Mouse (Mus musculus) T-helper 17 cell (primary cell): ENCODE results near the gene Vsir.

ENCODE experiments used
- in situ Hi-C, 2 experiments: fragments of 300-600 bp; cut with MboI, MseI; formaldehyde crosslinking; loops; 1 replicate in 1 of 2; 2 replicates in 1 of 2; pipeline ENCODE4 v1.15.1; 2025; ENCODE audit warnings: high pct_unique_total_duplicates in 2 of 2

Gene Vsir

DNA sequence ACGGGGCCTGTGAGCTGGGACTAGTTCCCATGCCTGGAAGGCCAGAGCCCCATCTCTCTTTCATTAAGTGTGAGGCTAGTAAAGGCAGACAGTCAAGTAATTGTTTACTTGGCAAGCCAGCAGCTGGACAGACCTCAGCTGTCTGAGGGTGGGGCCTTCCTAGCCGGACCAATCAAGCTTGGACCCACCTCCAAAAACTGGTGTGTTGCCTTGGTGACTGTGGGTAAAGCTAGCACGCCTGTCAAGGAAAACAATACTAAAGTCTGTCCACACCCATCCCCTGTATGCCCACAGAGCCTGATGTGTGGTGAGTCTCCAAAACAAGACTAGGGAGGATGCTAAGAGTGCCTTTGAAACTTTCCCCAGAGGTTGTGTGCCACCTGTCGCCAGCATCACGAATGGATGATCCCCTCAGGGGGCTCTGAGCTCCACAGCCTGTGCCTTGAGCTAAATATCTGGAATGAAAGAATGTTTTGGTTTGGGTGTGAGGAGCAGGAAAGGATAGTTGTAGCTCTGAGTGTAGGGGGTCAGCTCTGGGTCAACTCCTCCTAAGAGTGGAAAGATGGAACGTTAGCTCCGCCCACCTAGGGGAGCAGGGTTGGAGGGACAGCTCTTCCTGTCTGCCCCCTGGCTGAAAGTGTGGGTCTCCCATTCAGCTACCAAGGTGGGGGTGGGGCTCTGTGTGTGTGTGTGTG, 5.3 kb downstream of the Vsir start:
- in situ Hi-C loops: loop anchor here in 1 of 2 experiments (25.0 kb wide), 1 partner anchor 765 kb away; no protein-coding TSS in a partner anchor

DNA sequence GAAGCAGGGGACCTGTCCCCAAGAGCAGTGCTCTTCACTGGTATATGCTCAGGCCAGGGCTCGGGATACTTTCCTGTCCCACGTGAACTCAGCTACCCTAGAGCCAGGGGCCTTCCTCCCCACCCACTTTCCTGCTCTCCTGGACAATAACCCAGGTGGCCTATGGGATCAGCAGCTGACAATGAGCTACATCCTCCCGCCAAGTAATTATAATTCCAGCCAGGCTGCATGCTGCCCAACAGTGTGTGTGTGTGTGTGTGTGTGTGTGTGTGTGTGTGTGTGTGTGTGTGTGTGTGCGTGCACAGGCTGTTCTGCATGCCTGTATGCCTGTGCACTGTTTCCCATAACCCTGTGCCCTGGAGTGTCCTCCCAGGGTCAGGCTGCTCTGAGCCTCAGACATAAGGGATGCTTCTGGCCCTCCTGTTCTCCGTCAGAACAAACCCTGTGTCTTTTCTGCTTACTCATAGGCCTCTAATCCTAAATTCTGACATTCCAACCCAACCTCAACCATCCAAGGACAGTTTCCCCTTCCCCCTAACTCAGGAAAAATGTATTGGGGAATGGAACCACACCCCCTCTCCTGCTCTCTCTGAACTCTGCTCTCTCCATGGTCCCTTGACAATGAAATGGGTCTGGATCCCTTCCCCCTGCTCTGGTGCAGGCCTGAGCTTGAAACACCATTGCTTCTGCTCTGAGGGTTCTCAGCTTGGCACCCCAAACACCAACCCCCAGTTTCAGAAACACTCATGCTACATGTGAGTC, 6.8 kb downstream of the Vsir start:
- in situ Hi-C loops: loop anchor here in 1 of 2 experiments (25.0 kb wide), 1 partner anchor 766 kb away; no protein-coding TSS in a partner anchor

DNA sequence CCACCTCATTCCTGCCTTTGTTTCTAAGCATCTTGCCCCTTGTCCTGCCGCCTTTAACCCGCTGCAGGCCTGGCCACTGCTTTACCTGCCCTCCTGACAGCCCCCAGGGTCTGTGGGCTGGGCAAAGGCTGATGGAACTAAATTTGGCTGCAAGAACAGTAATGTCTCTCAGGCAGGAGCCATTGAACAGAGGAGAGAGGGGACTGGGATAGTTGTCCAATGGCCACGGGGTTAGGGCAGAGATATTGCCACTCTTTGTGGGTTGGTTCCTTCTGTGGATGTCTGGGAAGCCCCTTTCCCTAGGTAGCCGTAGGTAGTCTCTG, 7.3 kb downstream of the Vsir start:
- in situ Hi-C loops: loop anchor here in 1 of 2 experiments (25.0 kb wide), 1 partner anchor 767 kb away; no protein-coding TSS in a partner anchor

DNA sequence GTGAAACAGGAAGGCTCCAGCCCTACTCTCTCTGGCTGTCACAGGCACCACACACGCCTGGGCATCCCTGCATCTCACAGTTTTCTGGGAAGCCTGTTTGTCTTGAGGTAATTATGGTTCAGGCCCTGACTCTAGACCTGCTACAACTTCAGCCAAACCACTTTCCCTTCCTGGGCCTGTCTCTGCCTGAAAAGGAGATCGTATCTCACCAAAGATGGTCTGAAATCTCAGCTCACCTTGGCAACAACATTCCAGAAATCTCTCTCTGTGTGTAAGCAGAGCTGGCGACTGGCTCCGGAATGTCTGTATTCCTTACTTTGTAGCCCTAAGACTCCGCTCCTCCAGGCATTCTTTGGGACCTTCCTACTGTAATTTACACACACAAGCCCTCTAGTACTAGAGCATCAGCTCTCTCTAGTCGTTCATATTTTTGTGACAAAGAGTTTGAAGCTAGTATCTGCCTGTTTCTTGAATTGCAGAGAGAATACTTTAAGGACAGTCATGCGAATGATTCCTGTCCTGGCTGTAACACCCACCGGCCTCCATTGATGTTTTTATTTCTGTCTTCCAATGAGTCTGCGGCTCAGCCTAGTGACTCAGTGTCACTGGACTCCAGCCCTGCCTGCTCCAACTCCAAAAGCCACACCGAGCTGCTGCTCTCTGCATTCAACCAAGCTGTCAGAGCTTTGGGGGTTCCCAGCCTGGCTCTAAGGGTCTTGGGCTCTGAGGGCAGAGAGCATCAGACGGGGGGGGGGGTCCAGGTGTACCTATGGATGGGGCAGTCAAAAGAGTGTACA, 8.4 kb downstream of the Vsir start:
- in situ Hi-C loops: loop anchor here in 1 of 2 experiments (25.0 kb wide), 1 partner anchor 768 kb away; no protein-coding TSS in a partner anchor

DNA sequence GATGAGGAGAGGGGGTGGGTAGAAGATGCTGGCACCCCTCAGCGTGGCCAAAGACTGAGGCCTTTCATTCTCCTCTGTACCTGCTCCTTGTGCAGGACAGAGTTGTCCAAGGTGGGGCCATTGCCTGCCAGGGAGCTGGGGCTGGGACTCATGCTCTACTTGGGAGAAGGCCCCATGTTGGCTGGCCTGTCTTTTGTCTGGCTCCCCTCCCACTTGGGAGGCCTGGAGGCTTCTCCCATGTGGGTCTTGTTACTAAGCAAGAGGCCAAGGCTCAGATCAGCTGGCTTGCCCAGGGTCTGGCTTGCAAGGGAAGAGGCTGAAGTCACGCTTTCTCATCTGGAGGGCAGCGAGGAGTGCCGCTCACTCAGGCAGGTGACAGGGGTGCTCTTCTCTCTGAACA, 10.8 kb downstream of the Vsir start:
- in situ Hi-C loops: loop anchor here in 1 of 2 experiments (25.0 kb wide), 1 partner anchor 770 kb away; no protein-coding TSS in a partner anchor

DNA sequence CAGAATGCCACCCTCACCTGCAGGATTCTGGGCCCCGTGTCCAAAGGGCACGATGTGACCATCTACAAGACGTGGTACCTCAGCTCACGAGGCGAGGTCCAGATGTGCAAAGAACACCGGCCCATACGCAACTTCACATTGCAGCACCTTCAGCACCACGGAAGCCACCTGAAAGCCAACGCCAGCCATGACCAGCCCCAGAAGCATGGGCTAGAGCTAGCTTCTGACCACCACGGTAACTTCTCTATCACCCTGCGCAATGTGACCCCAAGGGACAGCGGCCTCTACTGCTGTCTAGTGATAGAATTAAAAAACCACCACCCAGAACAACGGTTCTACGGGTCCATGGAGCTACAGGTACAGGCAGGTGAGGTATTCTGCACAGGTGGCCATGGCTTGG, 11.2 kb downstream of the Vsir start:
- in situ Hi-C loops: loop anchor here in 1 of 2 experiments (25.0 kb wide), 1 partner anchor 771 kb away; no protein-coding TSS in a partner anchor

DNA sequence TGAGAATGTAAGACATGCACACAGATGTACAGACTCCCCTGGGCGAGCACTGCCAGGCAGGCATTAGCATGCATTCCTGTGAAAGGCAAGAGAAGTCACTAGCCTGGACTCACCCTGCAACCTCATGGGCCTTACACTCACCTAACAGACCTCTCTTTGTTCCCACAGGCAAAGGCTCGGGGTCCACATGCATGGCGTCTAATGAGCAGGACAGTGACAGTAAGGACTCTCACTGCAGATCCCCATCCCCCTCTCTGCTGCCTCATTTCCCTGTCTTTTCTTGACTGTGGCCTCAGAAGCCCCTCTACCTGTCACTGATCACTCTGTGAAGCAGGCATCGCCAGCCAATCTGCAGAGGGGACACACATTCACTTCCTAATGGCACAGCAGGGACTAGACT, 12.1 kb downstream of the Vsir start:
- in situ Hi-C loops: loop anchor here in 1 of 2 experiments (25.0 kb wide), 1 partner anchor 771 kb away; no protein-coding TSS in a partner anchor

DNA sequence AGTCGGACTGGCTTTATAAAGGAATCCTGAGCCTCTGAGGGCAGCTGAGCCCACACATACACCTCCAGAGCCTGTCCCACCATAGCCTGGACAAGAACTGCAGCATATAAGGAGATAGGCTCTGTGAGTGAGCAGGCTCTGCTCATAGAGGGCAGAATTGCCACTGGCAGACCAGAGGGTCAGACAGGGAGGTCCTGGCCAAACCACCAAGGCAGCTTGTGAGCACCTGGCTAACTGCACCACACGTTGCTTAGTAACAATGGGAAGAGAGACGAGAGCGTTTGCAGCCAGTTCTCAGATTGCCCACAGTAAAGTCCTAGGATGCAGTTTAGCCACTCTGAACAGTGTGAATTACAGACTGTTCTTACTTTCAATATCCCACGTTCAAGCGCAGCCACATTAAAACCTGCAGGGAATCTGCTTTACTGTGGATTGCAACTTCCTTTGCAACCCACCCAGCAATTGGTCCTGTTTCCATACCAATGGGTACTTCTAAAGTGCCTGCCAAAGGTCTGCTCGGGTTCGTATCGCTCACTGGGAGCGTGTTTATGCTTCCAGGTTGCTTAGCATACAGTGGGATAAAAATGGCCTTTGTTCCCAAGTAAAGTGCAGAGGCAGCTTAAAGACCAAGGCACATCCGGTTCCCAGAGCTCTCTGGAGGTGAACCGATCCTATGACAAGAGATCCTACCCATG, 15.1 kb downstream of the Vsir start:
- in situ Hi-C loops: loop anchor here in 1 of 2 experiments (25.0 kb wide), 1 partner anchor 774 kb away; no protein-coding TSS in a partner anchor

DNA sequence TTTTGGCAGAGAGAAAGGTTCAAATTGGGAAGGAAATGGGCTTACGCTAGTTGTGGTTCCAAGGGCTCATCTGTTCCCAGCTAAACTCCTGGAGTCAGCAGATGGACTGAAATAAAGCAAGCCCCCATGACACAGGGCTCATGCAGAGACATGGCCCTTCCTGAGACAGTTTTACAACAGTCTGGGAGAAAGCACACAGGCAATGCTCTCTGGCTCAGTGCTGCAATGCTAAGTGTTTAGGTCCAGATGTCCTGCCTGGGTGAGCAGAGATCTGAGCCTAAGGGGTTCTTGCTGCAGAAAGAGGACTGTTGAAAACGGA, 15.6 kb downstream of the Vsir start:
- in situ Hi-C loops: loop anchor here in 1 of 2 experiments (25.0 kb wide), 1 partner anchor 775 kb away; no protein-coding TSS in a partner anchor

DNA sequence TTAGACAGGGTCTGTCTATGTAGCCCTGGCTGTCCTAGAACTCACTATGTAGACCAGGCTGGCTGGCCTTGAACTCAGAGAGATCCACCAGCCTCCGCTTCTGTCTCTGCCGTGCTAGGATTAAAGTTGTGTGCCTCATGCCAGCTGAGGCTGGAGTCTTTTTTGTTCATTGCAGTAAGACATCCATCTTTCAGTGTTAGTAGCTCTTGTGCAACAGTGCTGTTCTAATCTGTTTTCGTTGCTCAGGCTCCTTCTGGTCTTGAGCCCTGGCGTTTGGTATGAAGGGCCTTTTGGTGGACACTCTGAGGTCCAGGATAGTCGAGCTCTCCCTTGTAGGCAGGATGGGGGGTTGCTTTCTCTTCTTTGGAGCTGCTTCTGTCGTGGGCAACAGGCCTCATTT, 16.8 kb downstream of the Vsir start:
- in situ Hi-C loops: loop anchor here in 1 of 2 experiments (25.0 kb wide), 1 partner anchor 776 kb away; no protein-coding TSS in a partner anchor

DNA sequence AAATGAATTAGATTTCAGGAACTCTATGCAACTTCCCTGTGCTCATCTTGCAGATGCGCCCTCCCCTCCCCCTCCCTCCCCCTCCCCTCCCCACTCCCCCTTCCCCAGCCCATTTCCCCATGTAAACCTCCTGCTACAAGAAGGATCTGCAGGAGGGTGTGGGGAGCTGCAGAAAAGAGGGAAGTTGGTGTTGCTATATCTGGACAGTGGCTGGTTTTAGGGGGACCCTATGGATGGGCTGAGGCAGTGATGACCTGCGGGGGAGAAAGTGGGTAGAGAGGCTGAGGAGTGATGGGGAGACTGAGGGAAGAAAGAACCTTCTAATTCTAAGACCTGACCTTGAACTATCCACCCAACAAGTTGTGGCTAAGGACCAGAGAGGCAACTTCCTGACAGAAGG, 20.5 kb downstream of the Vsir start:
- in situ Hi-C loops: loop anchor here in 1 of 2 experiments (25.0 kb wide), 1 partner anchor 780 kb away; no protein-coding TSS in a partner anchor

DNA sequence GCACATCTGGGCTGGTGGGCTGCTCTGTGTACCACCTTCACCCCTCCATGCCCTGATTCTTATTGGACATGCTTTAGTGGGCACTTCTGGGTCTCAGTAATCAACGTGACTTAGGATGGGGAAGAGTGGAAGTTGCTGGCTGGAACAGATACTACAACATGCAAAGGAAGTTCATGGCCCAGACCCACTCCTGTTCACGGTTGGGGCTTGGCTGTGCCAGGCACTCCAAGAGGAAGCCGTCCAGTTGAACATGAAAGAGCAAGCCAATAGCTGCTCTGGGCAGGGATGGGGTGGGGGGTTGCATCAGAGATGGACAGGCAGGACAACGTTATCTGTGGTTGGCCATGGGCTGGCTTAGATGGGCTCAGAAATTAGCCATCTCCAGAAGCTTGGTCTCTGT, 21.3 kb downstream of the Vsir start:
- in situ Hi-C loops: loop anchor here in 1 of 2 experiments (25.0 kb wide), 1 partner anchor 781 kb away; no protein-coding TSS in a partner anchor

DNA sequence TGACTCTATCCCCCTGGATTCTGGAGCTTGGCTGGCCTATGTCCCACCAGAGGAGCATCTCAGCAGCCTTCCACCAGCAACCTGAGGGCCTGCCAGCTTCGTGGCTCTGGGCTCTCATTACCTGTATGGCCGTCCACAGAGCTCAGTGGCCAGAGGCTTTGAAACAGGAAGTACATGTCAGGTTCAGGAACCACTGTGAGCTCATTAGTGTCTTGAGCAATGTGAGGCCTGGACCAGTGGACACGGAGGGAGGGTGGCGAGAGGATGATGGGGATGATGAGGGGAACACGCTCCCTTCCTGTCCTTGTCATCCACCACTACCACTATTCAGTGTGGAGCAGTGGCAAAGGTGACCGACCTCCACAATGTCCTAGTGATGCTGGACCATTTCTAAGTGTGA, 22.8 kb downstream of the Vsir start:
- in situ Hi-C loops: loop anchor here in 1 of 2 experiments (25.0 kb wide), 1 partner anchor 782 kb away; no protein-coding TSS in a partner anchor

DNA sequence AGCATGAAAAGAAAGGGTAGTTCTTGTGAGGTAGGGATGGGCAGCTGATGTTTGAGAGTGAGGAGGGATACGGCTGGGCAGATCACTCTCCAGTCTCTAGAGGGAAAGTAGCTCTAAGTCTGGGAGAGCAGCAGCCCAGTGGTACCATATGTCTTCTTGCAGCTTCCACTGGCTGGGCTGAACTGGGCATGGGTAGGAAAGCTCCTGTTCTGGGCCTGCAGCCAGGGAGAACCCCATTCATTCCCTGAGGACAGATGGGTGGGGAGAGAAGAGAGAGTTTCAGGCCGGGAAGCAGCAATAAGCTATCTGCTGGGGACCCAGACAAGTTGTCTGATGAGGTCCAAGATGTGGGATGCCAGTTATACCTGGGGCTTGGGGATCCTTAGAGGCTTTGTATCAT, 23.4 kb downstream of the Vsir start:
- in situ Hi-C loops: loop anchor here in 1 of 2 experiments (25.0 kb wide), 1 partner anchor 783 kb away; no protein-coding TSS in a partner anchor

DNA sequence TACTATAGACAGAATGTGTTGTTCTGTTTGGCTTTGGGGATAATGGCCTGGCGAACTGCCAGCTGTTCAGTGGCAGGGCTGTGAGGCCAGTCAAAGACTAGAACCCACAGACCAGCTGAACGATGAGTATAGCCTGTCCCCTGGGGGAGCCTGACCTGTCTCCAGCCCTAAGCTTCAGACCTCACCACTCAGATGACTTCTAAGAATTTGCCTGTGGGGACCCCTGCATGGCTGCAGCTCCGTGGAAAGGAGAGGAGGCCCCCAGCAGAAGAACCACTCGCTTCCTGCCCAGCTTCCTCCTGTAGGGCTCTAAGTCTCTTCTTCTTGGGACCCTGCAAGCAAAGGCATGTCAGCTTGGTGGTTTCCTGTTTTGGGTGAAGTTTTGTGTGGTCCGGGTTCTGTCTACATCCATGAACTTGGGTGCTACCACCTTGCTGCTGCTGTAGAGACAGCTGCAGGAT, 24.0 kb downstream of the Vsir start:
- in situ Hi-C loops: loop anchor here in 1 of 2 experiments (25.0 kb wide), 1 partner anchor 783 kb away; no protein-coding TSS in a partner anchor

DNA sequence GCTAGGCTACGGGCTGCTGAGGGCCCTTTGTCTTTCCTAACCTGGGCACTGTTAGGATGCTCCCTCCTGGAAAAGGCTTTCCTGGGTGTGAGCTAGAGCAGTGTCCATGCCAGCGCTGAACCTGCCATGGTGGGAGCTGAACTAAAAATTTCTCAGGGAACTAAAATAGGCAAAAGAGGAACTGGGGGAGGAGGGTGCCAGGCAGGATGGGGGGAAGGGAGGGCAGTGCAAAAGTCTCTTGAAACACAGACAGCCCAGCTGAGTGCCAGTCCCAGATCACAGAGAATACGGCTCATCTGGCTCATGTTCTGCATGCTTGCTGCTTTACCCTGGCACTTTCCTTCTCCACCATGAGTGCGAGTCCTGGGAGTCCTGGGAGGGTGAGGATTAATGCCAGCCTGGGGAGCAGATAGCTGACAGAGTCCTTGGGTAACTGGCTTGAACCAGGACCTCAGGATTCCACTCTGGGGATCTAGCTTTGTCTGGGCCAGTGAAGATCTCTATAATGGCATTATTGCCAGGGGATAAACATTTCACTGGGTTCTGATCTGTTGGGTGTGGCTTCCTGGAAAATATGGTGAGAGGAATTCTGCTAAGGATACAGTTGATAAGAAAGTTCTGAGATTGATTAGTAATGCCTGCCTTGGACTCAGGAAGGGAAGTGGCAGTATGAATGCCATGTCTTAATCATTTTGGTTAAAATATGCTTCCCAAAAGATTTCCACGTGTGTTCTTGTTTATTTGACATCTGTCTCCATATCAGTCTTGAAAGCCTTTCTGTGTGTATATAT, 25.1 kb downstream of the Vsir start:
- in situ Hi-C loops: loop anchor here in 1 of 2 experiments (25.0 kb wide), 1 partner anchor 784 kb away; no protein-coding TSS in a partner anchor

DNA sequence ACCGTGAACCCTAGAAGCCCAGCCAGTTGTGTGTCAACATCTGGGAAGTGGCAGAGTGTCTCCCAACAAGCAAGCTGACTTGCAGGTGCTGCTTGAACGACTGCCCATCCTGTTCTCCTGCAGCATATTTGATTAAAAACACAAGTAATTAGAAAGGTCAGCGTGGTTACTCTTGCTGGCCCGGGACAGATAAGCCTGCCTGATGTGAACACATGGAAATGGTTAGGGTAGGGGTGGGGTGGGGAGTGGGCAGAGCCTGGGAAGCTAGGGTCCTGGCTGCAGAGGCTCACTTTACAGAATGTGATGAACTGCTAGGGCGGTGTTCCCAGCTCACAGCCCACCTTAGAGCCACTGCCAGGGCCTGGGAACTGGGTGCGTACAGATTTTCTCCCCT, 26.9 kb downstream of the Vsir start:
- in situ Hi-C loops: loop anchor here in 1 of 2 experiments (25.0 kb wide), 1 partner anchor 786 kb away; no protein-coding TSS in a partner anchor

DNA sequence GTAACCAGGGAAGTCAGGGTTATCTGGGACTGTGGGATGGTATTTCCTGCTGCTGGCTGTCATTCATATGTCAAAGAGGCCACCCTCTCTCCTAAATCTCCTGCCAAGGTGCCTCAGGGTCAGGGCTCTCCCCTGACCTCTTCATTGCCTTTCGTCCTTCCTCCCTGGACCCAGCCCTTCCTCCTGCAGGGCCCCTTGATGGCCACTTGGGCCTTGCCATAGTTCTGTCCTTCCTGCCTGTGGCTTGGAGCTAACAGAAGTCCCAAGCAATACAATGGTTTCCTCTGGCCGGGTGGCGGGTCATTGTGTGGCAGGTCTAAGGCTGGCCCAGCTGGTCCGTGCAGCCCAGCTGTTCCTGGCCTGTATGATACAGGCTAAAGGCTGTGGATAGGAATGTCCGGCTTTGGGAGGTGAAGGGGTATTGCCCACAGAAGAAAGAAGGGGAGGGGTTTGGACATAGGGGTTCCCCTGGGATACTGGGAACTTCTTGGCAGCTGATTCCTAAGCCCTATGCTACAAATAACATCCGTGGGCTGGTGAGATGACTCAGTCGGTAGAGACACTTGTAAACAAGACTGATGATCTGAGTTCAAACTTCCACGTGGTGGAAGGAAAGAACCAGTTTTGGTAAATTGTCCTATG, 27.4 kb downstream of the Vsir start:
- in situ Hi-C loops: loop anchor here in 1 of 2 experiments (25.0 kb wide), 1 partner anchor 787 kb away; no protein-coding TSS in a partner anchor

DNA sequence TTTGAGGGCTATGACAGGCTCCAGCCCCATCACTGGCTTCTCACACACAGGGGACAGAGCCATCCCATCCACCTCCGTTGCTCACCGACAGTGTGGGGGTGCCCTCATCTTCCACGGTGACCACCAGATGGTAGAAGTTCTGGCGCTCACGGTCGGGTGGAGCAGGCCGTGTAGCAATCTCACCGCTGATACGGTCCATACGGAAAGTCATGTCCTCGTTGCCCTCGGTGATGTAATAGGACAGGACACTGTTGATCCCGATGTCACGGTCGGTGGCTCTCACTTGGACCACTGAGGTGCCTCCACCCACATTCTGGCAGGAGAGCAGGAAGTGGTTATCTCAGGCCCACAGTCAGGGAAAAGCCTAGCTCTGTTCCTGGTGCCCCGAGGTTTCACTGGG, 30.1 kb downstream of the Vsir start:
- in situ Hi-C loops: loop anchor here in 1 of 2 experiments (25.0 kb wide), 1 partner anchor 464 kb away; no protein-coding TSS in a partner anchor
